Mouse (Mus musculus) retina, postnatal 7 days (tissue): ENCODE measurements around the gene Hist1h2br.
A peak's percentile ranks its signal among the peaks of the same experiment; 100 is the strongest.
"Not testable (repeated sequence)": the region's sequence is repeated elsewhere in the genome, so short reads cannot be mapped to it uniquely, and the experiment has no call there.

Experiments used
- DNase-seq: peaks from one replicate; pipeline ENCODE4 v3.0.0-alpha.2; 2012; ENCODE audit warnings: low read depth, low spot score

The Hist1h2br gene

GRCm38 (mm10) chr13:21833461-21833860 lies at the start of gene Hist1h2br, which contains the start of gene Hist1h2ap:
Gene Hist1h2br (plus strand): TSS chr13:21833743.
Gene Hist1h2ap (minus strand): TSS chr13:21833507.
- not testable (repeated sequence) for DNase-seq

- DNase-seq = no peak
Measured at GRCm38 (mm10) chr13:21784311-21784710, 49.2 kb upstream of the Hist1h2br start.

DNA sequence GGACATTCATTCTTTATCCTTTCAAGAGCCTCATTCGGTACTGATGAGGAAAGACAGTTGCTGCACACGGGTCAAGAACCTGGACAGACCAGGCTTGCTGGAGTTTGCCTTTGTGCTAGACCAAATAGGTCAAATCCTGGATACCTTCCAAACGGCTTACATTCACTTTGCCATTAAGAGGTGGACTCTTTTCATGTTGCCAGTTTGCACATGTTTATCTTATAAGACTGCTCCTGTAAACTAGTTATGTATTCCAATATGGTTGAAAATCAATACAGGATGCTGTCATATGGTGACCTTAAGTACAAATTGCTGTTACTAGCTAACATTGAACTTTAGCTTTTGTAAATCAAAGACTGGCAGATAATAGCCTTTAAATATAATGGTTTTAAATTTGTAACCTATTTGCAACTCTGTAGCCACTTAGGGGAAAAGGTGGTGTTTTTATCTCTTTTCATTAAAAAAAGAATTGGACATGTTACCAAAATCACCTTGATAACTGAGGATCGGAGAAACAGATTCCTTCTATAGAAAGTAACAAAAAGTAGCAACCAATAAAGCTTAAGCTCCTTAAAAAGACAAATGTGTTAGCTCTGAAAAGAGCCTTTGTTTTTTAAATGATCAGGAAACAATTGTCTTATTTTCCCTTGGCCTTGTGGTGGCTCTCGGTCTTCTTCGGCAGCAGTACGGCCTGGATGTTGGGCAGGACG lies 47.2 kb upstream of the Hist1h2br start:
- DNase-seq = no peak

DNA sequence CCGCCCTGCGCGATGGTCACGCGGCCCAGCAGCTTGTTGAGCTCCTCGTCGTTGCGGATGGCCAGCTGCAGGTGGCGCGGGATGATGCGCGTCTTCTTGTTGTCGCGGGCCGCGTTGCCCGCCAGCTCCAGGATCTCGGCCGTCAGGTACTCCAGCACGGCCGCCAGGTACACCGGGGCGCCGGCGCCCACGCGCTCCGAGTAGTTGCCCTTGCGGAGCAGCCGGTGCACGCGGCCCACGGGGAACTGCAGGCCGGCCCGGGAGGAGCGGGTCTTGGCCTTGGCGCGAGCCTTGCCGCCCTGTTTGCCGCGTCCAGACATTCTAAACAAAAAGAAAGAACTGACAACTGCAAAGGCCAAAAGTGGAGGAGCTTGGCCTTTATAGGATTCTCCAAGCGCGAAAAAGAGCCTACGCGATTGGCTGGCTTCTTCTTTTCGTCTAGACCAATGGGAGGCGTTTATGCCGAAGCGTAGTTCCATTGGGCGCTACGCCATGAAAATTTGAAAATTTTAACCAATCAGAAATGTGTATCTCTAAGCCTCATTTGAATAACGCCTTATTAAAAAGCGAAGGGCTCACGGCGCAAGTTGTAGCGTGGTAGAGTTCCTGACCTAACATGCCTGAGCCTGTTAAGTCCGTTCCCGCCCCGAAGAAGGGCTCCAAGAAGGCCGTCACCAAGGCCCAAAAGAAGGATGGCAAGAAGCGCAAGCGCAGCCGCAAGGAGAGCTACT lies 46.5 kb upstream of the Hist1h2br start, which contains the start of the genes Hist1h2an and Hist1h2bp:
Gene Hist1h2an (minus strand): TSS at position 320 of the 731 bp plus-strand sequence.
Gene Hist1h2bp (plus strand): TSS at position 563 of the 731 bp plus-strand sequence.
- DNase-seq = peak; percentile 93

DNA sequence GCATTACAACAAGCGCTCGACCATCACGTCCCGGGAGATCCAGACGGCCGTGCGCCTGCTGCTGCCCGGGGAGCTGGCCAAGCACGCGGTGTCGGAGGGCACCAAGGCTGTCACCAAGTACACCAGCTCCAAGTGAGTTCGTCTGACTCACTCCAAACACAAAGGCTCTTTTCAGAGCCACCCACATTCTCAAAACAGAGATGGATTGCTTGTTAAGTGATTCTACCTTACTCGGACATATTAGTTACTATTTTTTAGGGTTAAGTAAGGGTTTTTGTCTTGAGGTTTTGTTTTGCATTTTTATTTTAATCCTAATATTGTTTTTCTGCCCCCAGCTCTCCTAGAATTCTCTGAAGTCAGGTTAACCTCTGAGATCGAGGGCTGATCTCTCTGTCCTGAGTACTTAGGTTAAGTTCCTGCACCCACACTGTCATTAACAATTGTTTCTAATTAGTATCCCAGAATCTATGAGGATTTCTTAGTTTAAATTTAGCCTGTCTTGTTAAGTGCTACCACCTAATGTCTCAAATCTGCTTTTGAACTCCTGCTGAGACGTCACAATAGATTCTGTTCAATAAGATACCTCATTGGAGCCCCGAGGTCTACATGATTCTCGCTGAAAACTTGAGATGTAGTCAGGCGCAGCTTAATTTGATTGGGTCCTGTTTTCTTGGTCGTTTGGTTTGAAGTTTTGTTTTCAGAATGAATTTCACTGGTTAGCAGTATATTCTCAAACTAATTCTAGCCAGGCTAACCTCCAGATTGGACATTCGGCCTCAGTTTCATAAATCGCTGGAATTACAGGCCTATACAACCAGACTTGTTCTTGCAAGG lies 45.6 kb upstream of the Hist1h2br start:
- DNase-seq = no peak

GRCm38 (mm10) chr13:21789925-21790324 lies 43.6 kb upstream of the Hist1h2br start:
- no peak for DNase-seq

GRCm38 (mm10) chr13:21790601-21791283 lies 42.8 kb upstream of the Hist1h2br start:
- DNase-seq = no peak

- no peak for DNase-seq
Measured at GRCm38 (mm10) chr13:21795584-21795983, 38.0 kb upstream of the Hist1h2br start.

DNA sequence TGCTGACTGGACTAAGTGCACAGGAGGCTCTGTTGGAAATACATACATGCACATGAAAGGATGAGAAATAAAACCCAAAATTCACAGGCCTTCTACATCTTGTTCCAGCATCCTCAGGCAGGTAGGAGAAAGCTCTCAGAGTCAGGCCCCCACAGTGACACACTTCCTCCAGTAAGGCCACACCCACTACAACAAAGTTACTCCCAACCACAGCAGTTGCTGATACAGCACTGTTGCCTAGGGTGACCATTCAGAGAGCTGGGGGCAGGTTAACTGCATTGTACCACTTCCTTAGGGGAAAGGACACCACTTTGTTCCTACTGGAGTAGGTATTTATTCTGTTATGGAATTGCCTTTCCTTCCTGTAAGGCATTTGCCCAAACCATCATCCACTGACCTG lies 36.4 kb upstream of the Hist1h2br start:
- DNase-seq = not testable (repeated sequence)

GRCm38 (mm10) chr13:21803058-21803457 lies 30.5 kb upstream of the Hist1h2br start:
- not testable (repeated sequence) for DNase-seq

GRCm38 (mm10) chr13:21810073-21810472 lies 23.5 kb upstream of the Hist1h2br start, which contains the start of the genes Hist1h2bq and Hist1h2ao:
Gene Hist1h2bq (minus strand): TSS chr13:21810197.
Gene Hist1h2ao (plus strand): TSS chr13:21810465.
- not testable (repeated sequence) for DNase-seq

DNA sequence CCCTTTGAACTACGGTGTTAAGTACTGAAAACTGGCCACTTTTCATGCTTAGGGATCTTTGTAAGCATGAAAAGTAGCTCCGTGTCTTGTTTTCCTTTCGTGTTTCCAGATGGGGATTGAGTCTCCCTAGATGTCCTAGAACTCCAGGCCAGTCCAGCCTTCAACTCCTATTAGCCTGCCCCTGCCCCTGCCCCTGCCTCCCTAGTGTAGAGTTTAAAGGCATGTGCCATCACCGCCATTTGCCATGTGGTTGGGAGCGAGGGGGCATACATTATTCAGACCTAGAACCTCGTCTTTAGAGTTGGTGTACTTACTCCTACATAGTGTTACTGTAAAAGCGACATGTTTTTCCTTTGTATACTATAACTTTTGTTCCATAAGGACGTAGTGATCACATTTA lies 22.5 kb upstream of the Hist1h2br start:
- not testable (repeated sequence) for DNase-seq

DNA sequence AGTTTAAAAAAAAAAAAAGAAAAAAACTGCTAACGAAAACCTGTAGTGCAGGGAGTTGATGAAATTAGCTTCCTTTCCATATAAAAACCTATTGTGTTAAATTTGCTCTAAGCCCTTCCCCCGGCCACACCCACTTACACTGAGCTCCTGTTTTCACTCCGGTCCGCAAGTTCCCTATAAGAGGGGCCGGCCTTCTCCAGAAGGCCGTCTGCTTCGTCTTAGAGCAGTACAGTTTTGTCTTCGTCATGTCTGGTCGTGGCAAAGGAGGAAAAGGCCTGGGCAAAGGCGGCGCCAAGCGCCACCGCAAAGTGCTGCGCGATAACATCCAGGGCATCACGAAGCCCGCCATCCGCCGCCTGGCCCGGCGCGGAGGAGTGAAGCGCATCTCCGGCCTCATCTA lies 22.0 kb upstream of the Hist1h2br start, which contains the start of gene Hist1h4m:
Gene Hist1h4m (plus strand): TSS at position 208 of the 400 bp plus-strand sequence.
- not testable (repeated sequence) for DNase-seq

DNA sequence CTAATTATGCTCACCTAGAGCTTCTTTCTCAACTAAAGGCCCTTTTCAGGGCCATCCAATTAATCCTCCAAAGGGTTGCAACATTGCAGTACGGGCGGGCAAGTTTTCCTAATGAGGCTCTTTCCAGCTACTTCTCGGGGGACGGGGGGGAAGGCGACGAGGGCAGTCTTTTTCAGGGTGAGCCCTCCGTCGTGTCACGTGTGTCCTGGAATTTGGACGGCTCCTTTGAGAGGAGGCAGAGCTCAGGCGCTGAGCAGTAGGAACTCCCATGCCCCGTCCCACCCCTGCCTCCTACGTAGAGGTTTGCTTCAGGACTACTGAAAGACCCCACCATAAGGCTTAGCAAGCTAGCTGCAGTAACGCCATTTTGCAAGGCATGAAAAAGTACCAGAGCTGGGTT lies 21.5 kb upstream of the Hist1h2br start:
- DNase-seq = not testable (repeated sequence)

DNA sequence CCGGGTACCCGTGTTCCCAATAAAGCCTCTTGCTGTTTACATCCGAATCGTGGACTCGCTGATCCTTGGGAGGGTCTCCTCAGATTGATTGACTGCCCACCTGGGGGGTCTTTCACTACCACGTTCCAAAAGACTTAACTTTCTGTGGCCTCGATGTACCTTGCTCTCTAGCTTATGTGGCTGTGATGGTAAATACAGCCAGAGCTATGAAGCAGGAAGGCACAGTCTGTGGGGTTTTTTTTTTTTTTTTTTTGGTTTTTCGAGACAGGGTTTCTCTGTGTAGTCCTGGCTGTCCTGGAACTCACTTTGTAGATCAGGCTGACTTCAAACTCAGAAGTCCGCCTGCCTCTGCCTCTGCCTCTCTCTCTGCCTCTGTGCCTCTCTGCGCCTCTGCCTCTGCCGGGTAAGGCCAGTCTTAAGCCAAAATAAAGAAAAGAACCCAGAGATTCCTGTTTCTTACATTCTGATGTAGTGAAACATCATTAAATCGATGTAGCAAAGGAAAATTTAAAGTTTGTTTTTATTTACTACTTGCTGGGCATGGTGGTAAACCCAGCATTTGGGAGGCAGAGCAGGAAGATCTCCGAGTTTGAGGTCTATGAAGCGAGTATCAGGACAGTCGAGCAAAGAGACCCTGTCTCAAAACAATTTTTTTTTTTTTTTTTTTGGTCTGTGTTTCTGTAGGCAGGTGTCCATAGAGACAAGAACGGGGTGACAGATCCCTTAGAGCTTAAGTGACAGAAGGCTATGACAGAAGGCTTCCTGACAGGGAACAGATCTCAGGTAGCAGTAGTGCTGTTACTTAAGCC lies 13.3 kb upstream of the Hist1h2br start:
- DNase-seq = not testable (repeated sequence)

GRCm38 (mm10) chr13:21828511-21828910 lies 5.0 kb upstream of the Hist1h2br start:
- no peak for DNase-seq

DNA sequence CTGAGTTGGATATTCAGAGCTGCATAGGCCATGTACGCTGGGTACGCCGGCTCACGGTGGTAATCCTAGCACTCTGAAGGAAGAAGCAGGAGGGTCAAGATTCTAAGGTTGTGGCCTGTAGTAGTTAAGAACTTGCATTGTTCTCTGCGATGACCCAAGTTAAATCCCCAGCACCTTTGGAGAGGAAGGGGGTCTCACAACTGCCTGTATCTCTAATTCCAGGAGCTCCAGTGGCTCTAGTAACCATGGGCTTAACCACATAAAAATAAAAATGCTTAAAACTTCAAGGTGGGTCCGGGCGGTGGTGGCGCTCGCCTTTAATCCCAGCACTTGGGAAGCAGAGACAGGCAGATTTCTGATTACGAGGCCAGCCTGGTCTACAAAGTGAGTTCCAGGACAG lies 3.2 kb upstream of the Hist1h2br start:
- DNase-seq = no peak

GRCm38 (mm10) chr13:21831418-21832394 lies 1.8 kb upstream of the Hist1h2br start, which contains the start of gene Hist1h4n:
Gene Hist1h4n (minus strand): TSS chr13:21832196.
- DNase-seq = not testable (repeated sequence)

DNA sequence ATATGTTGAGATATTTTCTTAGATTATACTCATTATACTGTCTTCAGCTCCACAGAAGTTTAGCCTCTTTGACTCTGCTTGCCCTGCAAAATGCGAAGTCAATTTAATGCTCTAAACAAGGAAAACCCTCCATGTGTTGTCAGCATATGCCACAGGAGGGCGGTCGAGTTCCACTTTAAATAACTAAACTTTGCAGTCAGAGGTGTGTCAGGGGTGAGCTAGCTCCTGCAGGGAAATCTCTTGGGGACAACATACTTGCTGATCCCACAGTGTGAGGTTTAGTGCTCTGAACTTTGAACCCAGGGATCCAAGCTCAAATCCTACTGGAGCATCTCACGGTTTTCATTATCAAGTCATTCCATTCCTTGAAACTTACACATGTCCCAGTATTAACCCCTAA lies 7.0 kb downstream of the Hist1h2br start:
- not testable (repeated sequence) for DNase-seq
